Mouse (Mus musculus): Measurements from ENCODE around the gene Pja2. TPM values are rescaled to one million over a fixed set of nuclear protein-coding genes. Genes with fewer than 3 reads are reported as not detected.

The Pja2 gene
- polyA plus RNA-seq, 1 experiment from 2014 or later = 90.2 TPM

Small RNAs within 50 kb of the gene (microRNA-seq; reads per million reads assigned to microRNA genes)
- not detected for gene Gm24194
